Mouse (Mus musculus): Measurements from ENCODE around the gene Fbxo45. TPM values are rescaled to one million over a fixed set of nuclear protein-coding genes. Genes with fewer than 3 reads are reported as not detected.
A peak's percentile ranks its signal among the peaks of the same experiment; 100 is the strongest.

Gene Fbxo45
- polyA plus RNA-seq, 1 experiment from 2014 or later, result 7.9 TPM

- no peak overlapping the region for H3K4me2 ChIP-seq (replicated peaks; ENCODE audit: low read depth, low read length)
- no peaks in the 10 kb centered on the region for H3K36me3 ChIP-seq (ENCODE audit: insufficient read depth, low read length)
- peak; percentile 73 for ATAC-seq
- H3K27me3 ChIP-seq (replicated peaks; ENCODE audit: insufficient read depth, low read length), result no peaks in the 10 kb centered on the region
- WGBS, result 22% methylated on average over 6 of the region's 6 CpGs
- H3K4me1 ChIP-seq (ENCODE audit: insufficient read depth, low read depth, low read length), result no peaks in the 10 kb centered on the region
- H3K9ac ChIP-seq (replicated peaks; ENCODE audit: low read depth), result no peak overlapping the region
- H3K27ac ChIP-seq (ENCODE audit: low read length), result no peak overlapping the region
- no peaks in the 10 kb centered on the region for H3K9me3 ChIP-seq (ENCODE audit: low read length)
- TF ChIP-seq EP300 (IDR thresholded peaks at IDR 0.05) (no peak), CTCF (IDR thresholded peaks at IDR 0.05) (no peak)
- H3K4me3 ChIP-seq (ENCODE audit: low read depth, low read length), result no peak overlapping the region
- peak; percentile 65 for DNase-seq (ENCODE audit: low spot score)
These were observed 57.8 kb downstream of the Fbxo45 start for GRCm38 (mm10) chr16:32189109-32189508.

GRCm38 (mm10) chr16:32186056-32186455, 60.9 kb downstream of the Fbxo45 start:
- no peak overlapping the region for H3K27ac ChIP-seq (ENCODE audit: low read length)
- H3K36me3 ChIP-seq (ENCODE audit: insufficient read depth, low read length), result no peaks in the 10 kb centered on the region
- TF ChIP-seq CTCF (IDR thresholded peaks at IDR 0.05), result no peak
- no peak for TF ChIP-seq EP300 (IDR thresholded peaks at IDR 0.05)
- DNase-seq (ENCODE audit: low spot score) (no peak), ATAC-seq (no peak)
- H3K9ac ChIP-seq (replicated peaks; ENCODE audit: low read depth), result no peak overlapping the region
- H3K4me1 ChIP-seq (ENCODE audit: insufficient read depth, low read depth, low read length), result no peaks in the 10 kb centered on the region
- WGBS, result 96% methylated on average over 5 of the region's 5 CpGs
- H3K4me3 ChIP-seq (ENCODE audit: low read depth, low read length), result no peak overlapping the region
- no peak overlapping the region for H3K4me2 ChIP-seq (replicated peaks; ENCODE audit: low read depth, low read length)
- H3K27me3 ChIP-seq (replicated peaks; ENCODE audit: insufficient read depth, low read length), result no peaks in the 10 kb centered on the region
- no peaks in the 10 kb centered on the region for H3K9me3 ChIP-seq (ENCODE audit: low read length)

MicroRNAs within 50 kb of the gene (microRNA counts, 519-probe panel; counts per million panel counts)
- microRNA mmu-miR-1946a, result not detected

Small RNA genes within 50 kb of the gene (microRNA-seq; reads per million reads assigned to microRNA genes)
- not detected for gene Mir1946a

Other genes with a start within 250 kb of the Fbxo45 start
- 5.5 and 6.0 TPM in 2 replicates for gene Senp5, start 243.9 kb downstream of the Fbxo45 start, polyA plus RNA-seq (2015; fragmentation: Nextera tagmentation; extraction: Ambion mirVana)
- gene Pak2, start 167.8 kb downstream of the Fbxo45 start, polyA plus RNA-seq (2015; fragmentation: Nextera tagmentation; extraction: Ambion mirVana), result 25.8 and 30.6 TPM in 2 replicates
- gene Pigx, start 147.4 kb downstream of the Fbxo45 start, polyA plus RNA-seq (2015; fragmentation: Nextera tagmentation; extraction: Ambion mirVana), result 57.7 and 61.4 TPM in 2 replicates
- gene Cep19, start 147.4 kb downstream of the Fbxo45 start, polyA plus RNA-seq (2015; fragmentation: Nextera tagmentation; extraction: Ambion mirVana), result 17.3 and 21.6 TPM in 2 replicates
- 31.5 and 43.5 TPM in 2 replicates for gene Nrros, start 81.6 kb downstream of the Fbxo45 start, polyA plus RNA-seq (2015; fragmentation: Nextera tagmentation; extraction: Ambion mirVana)
- 0.18 TPM in 1 of 2 replicates, not detected in the other for gene Bex6, start 67.3 kb downstream of the Fbxo45 start, polyA plus RNA-seq (2015; fragmentation: Nextera tagmentation; extraction: Ambion mirVana)
- gene Wdr53, start 69 bp upstream of the Fbxo45 start, polyA plus RNA-seq (2015; fragmentation: Nextera tagmentation; extraction: Ambion mirVana), result 15.3 and 16.1 TPM in 2 replicates
- 0.10 TPM in 1 of 2 replicates, not detected in the other for gene Smco1, start 24.3 kb upstream of the Fbxo45 start, polyA plus RNA-seq (2015; fragmentation: Nextera tagmentation; extraction: Ambion mirVana)
- 16.5 and 18.6 TPM in 2 replicates for gene Rnf168, start 30.3 kb upstream of the Fbxo45 start, polyA plus RNA-seq (2015; fragmentation: Nextera tagmentation; extraction: Ambion mirVana)
- 12.9 and 13.2 TPM in 2 replicates for gene Ubxn7, start 85.1 kb upstream of the Fbxo45 start, polyA plus RNA-seq (2015; fragmentation: Nextera tagmentation; extraction: Ambion mirVana)
- not detected in 2 replicates for gene Tm4sf19, start 153.3 kb upstream of the Fbxo45 start, polyA plus RNA-seq (2015; fragmentation: Nextera tagmentation; extraction: Ambion mirVana)
- gene Tctex1d2, start 172.5 kb upstream of the Fbxo45 start, polyA plus RNA-seq (2015; fragmentation: Nextera tagmentation; extraction: Ambion mirVana), result 24.0 and 24.6 TPM in 2 replicates
- 44.9 and 48.0 TPM in 2 replicates for gene Pcyt1a, start 183.8 kb upstream of the Fbxo45 start, polyA plus RNA-seq (2015; fragmentation: Nextera tagmentation; extraction: Ambion mirVana)
- gene Slc51a, start 240.7 kb upstream of the Fbxo45 start, polyA plus RNA-seq (2015; fragmentation: Nextera tagmentation; extraction: Ambion mirVana), result 0.30 and 0.41 TPM in 2 replicates
- not detected in 2 replicates for gene Zdhhc19, start 249.1 kb upstream of the Fbxo45 start, polyA plus RNA-seq (2015; fragmentation: Nextera tagmentation; extraction: Ambion mirVana)

Data from lung, postnatal 0 days (tissue).